Mouse (Mus musculus) cortical plate, adult 2 months (tissue): ENCODE measurements around the gene Gm7137.

Source experiments
- CTCF ChIP-seq: fragments of 200-500 bp; IDR thresholded peaks from 2 replicates; pipeline ENCODE4 v1.5.1; 2011; ENCODE audit warnings: mild to moderate bottlenecking, control low read depth, low read length; ENCODE audit not compliant: insufficient read depth; ENCODE audit errors: extremely low read depth
- POLR2A ChIP-seq: fragments of 200-500 bp; IDR thresholded peaks from 2 replicates; pipeline ENCODE4 v1.6.1; 2011; ENCODE audit warnings: mild to moderate bottlenecking, low read length, control low read depth; ENCODE audit not compliant: insufficient read depth; ENCODE audit errors: extremely low read depth

GRCm38 (mm10) chr10:77797677-77798076 is 9.7 kb upstream of the Gm7137 start:
- TF ChIP-seq POLR2A = no peak
- no peak for TF ChIP-seq CTCF
